Mouse (Mus musculus): Measurements from ENCODE around the gene Tgif1. TPM values are rescaled to one million over a fixed set of nuclear protein-coding genes. Genes with fewer than 3 reads are reported as not detected.
A peak's percentile ranks its signal among the peaks of the same experiment; 100 is the strongest.

Tgif1 gene
- polyA plus RNA-seq, 1 experiment from 2014 or later = 9.0 TPM

DNA sequence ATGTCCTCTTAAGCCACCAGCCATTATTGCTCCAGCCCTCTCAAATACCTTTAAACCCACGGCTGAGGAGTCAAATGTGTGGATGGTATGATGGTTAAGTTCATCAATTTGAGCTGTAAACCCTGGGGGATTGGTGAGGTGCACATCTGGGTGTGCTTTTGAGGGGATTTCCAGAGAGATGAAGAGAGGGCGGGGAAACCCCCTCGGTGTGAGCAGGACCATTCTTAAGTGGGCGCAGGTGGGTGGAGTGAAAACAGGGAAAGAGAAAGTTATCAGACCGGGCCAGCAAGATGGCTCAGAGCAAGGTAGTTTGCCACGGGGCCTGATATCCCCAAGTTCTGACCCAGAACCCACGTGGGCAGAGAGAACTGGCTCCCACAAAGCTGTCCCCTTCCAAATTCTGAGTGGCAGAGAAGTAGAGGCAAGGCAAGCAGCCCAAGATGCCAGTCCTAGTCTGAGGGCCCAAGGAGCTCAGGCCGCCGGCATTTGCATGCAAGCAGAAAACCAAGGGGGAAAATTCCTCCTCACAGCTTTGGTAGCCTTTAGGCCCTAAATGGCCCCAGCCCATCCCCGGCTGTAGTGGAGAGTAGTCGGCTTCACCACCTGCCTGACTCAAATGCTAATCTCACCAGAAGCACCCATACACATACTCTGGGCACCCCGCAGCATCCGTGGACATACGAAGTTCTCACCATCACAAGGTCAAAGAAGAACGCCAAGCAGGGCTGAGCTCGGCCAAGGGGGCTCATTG is 33.5 kb upstream of the Tgif1 start:
- no peaks in the 10 kb centered on the region for H3K36me3 ChIP-seq (ENCODE audit: control insufficient read depth, insufficient read depth)
- no peak overlapping the region for H3K4me2 ChIP-seq (ENCODE audit: low read depth, low read length)
- H3K4me3 ChIP-seq (ENCODE audit: low read depth, low read length) = no peak overlapping the region
- 68% methylated on average over 16 of the region's 16 CpGs for WGBS (ENCODE audit: insufficient replicate concordance)
- H3K4me1 ChIP-seq (ENCODE audit: control insufficient read depth, low read depth, low read length) = no peaks in the 10 kb centered on the region
- H3K9ac ChIP-seq (ENCODE audit: low read depth, low read length) = no peak overlapping the region
- H3K27ac ChIP-seq (ENCODE audit: low read length) = no peak overlapping the region
- H3K9me3 ChIP-seq (replicated peaks; ENCODE audit: control insufficient read depth, low read length) = no peaks in the 10 kb centered on the region
- H3K27me3 ChIP-seq (ENCODE audit: control insufficient read depth, insufficient read depth, low read depth, low read length) = no peaks in the 10 kb centered on the region
- ATAC-seq (ENCODE audit: low read depth) = no peak

DNA sequence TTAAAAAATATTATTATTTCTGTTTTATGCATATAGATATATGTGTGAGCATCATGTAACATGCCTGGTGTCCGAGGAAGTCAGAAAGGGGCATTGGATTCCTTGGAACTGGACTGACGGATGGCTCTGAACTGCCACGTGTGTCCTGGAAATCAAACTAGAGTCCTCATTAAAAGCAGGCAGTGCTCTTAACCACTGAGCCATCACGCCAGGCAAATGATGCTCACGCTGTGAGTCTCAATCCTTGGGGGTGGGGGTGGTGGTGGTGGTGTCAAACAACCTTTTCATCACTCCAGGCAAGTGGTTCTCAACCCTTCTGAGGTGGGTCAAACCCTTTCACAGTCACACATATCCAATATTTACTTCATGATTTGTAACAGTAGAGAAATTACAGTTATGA is 32.5 kb upstream of the Tgif1 start:
- Histone ChIP-seq H3K4me2 (ENCODE audit: low read depth, low read length) (no peak overlapping the region), H3K4me3 (ENCODE audit: low read depth, low read length) (no peak overlapping the region), H3K36me3 (ENCODE audit: control insufficient read depth, insufficient read depth) (no peaks in the 10 kb centered on the region), H3K27me3 (ENCODE audit: control insufficient read depth, insufficient read depth, low read depth, low read length) (no peaks in the 10 kb centered on the region), H3K9ac (ENCODE audit: low read depth, low read length) (no peak overlapping the region), H3K27ac (ENCODE audit: low read length) (no peak overlapping the region), H3K4me1 (ENCODE audit: control insufficient read depth, low read depth, low read length) (no peaks in the 10 kb centered on the region), H3K9me3 (replicated peaks; ENCODE audit: control insufficient read depth, low read length) (no peaks in the 10 kb centered on the region)
- ATAC-seq (ENCODE audit: low read depth) = no peak
- WGBS (ENCODE audit: insufficient replicate concordance) = 61% methylated on average over 5 of the region's 5 CpGs

DNA sequence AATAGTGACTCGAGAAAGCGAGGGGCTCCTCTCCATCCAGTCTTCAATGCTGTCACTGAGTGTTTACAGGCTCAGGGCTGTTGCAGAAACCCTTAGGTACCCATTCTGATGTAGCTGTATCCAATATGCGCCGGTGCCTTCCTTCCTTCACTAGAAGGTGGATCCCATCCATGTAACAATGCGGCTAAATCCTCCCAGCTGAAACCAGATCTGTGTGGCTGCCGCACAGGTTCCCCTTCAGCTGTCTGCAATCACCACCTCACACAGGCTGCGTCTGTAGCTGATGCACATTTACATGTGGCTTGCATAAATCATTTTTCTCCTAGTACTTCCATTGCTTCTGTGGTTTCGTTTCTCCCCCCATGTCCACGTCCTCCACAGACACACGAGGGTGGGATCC is 28.6 kb upstream of the Tgif1 start:
- 67% methylated on average over 10 of the region's 10 CpGs for WGBS (ENCODE audit: insufficient replicate concordance)
- H3K9me3 ChIP-seq (replicated peaks; ENCODE audit: control insufficient read depth, low read length) = no peaks in the 10 kb centered on the region
- H3K27ac ChIP-seq (ENCODE audit: low read length) = no peak overlapping the region
- no peak for ATAC-seq (ENCODE audit: low read depth)
- no peak overlapping the region for H3K4me3 ChIP-seq (ENCODE audit: low read depth, low read length)
- H3K4me2 ChIP-seq (ENCODE audit: low read depth, low read length) = no peak overlapping the region
- H3K36me3 ChIP-seq (ENCODE audit: control insufficient read depth, insufficient read depth) = no peaks in the 10 kb centered on the region
- no peaks in the 10 kb centered on the region for H3K27me3 ChIP-seq (ENCODE audit: control insufficient read depth, insufficient read depth, low read depth, low read length)
- H3K9ac ChIP-seq (ENCODE audit: low read depth, low read length) = no peak overlapping the region
- H3K4me1 ChIP-seq (ENCODE audit: control insufficient read depth, low read depth, low read length) = no peaks in the 10 kb centered on the region

DNA sequence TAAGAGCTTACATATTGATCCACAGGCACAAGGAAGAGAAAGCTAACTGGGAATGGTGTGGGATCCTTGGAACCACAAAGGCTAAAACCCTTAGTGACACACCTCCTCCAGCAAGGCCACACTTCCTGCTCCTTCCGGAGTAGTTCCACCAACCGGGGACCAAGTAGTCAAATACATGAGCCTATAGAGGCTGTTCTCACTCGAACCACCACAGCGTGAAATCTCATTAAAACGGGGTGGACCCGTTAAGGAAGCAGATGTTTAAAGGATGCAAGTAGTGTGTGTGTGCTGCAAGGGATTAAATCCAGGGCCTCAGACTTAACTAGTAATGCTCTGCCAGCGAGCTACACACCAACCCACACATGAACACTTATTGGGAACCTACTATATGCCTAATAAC is 27.8 kb upstream of the Tgif1 start:
- no peak for ATAC-seq (ENCODE audit: low read depth)
- Histone ChIP-seq H3K9ac (ENCODE audit: low read depth, low read length) (no peak overlapping the region), H3K36me3 (ENCODE audit: control insufficient read depth, insufficient read depth) (no peaks in the 10 kb centered on the region), H3K4me3 (ENCODE audit: low read depth, low read length) (no peak overlapping the region), H3K9me3 (replicated peaks; ENCODE audit: control insufficient read depth, low read length) (no peaks in the 10 kb centered on the region), H3K4me1 (ENCODE audit: control insufficient read depth, low read depth, low read length) (no peaks in the 10 kb centered on the region), H3K27me3 (ENCODE audit: control insufficient read depth, insufficient read depth, low read depth, low read length) (no peaks in the 10 kb centered on the region), H3K27ac (ENCODE audit: low read length) (no peak overlapping the region), H3K4me2 (ENCODE audit: low read depth, low read length) (no peak overlapping the region)
- WGBS (ENCODE audit: insufficient replicate concordance) = 64% methylated on average over 7 of the region's 7 CpGs

DNA sequence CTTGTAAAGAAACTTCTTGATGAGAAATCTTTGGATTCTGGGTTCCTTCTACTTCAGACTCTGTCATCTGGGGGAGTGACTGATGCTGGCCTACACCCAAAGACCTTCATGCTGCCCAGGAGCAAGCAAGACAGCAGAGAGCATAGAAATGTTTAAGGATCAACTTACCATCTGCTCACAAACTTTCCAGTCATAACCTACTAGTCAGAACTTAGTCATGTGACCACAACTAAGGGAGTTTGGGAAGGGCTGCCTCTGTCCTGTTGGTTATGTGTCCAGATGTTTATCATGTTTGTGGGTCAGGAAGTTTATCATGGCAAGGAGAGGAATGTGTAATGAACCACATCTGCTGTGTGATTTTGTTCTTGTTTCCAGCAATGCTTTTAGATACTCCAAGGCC is 24.9 kb upstream of the Tgif1 start:
- H3K9ac ChIP-seq (ENCODE audit: low read depth, low read length) = no peak overlapping the region
- no peak overlapping the region for H3K27ac ChIP-seq (ENCODE audit: low read length)
- H3K4me2 ChIP-seq (ENCODE audit: low read depth, low read length) = no peak overlapping the region
- no peak overlapping the region for H3K4me3 ChIP-seq (ENCODE audit: low read depth, low read length)
- H3K9me3 ChIP-seq (replicated peaks; ENCODE audit: control insufficient read depth, low read length) = no peaks in the 10 kb centered on the region
- H3K36me3 ChIP-seq (ENCODE audit: control insufficient read depth, insufficient read depth) = no peaks in the 10 kb centered on the region
- ATAC-seq (ENCODE audit: low read depth) = no peak
- no peaks in the 10 kb centered on the region for H3K4me1 ChIP-seq (ENCODE audit: control insufficient read depth, low read depth, low read length)
- no peaks in the 10 kb centered on the region for H3K27me3 ChIP-seq (ENCODE audit: control insufficient read depth, insufficient read depth, low read depth, low read length)

DNA sequence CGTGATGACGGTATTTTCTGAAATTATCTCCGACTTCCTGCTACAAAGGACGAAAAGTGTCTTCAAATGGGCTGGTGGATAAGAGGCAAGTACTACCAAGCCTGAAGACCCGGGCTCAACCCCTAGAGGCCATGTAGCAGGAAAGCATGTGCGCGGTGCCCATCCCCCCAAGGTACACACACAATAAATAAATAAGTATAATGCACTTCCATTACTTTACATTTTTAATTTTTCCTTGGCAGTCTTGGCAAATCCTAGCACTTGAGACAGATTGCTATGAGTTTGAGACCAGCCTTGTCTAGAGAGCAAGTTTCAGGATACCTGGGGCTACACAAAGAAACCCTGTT is 20.4 kb upstream of the Tgif1 start:
- ATAC-seq (ENCODE audit: low read depth) = no peak
- H3K27ac ChIP-seq (ENCODE audit: low read length) = no peak overlapping the region
- no peak overlapping the region for H3K9ac ChIP-seq (ENCODE audit: low read depth, low read length)
- 45% methylated on average over 7 of the region's 7 CpGs for WGBS (ENCODE audit: insufficient replicate concordance)
- H3K4me1 ChIP-seq (ENCODE audit: control insufficient read depth, low read depth, low read length) = no peaks in the 10 kb centered on the region; the same call in 1 of the 2 replicates
- no peaks in the 10 kb centered on the region for H3K9me3 ChIP-seq (replicated peaks; ENCODE audit: control insufficient read depth, low read length)
- H3K4me3 ChIP-seq (ENCODE audit: low read depth, low read length) = peak overlapping the region; percentile 37
- H3K36me3 ChIP-seq (ENCODE audit: control insufficient read depth, insufficient read depth) = no peaks in the 10 kb centered on the region
- peak overlapping the region; percentile 57 for H3K4me2 ChIP-seq (ENCODE audit: low read depth, low read length)
- no peaks in the 10 kb centered on the region for H3K27me3 ChIP-seq (ENCODE audit: control insufficient read depth, insufficient read depth, low read depth, low read length)

DNA sequence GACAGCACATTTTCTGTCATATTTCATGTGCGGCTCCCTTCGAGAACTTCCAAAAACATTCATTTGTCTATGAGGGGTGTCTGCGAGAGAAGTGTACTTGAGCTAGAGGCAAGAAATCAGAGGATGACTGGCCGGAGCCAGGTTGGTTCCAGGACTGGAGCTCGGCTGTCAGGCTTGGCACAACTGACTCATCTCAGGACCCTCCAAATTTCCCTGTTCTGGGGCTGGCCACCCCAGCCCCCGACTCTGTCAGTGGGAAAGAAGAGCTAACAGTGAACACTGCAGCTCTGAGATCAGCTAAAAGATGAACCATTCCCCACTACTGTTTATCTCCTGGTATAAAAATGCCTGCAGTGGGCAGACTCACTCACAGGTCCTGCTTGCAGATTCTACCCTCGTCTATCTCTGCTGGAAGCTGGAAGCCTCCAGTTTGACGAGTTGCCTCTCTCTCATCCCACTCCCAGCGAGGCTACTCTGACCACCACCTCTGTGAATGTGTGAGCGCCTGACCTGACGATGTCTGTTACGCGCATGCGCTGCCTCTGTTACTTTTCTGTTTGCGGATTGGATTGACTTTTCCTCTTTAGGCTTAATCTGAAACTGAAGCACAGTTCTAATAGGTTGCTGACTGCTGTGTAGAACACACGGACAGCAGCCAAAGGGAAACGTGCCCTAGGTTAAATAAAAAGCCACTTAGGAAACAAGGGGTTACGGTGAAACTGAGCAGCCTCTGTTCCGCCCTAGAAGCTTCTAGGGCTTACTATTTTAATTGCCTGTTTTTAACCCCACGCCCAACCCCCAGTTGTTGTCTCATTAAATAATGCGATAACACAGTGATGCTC is 19.8 kb upstream of the Tgif1 start:
- Histone ChIP-seq H3K4me2 (ENCODE audit: low read depth, low read length) (peak overlapping the region; percentile 57), H3K27ac (ENCODE audit: low read length) (no peak overlapping the region), H3K27me3 (ENCODE audit: control insufficient read depth, insufficient read depth, low read depth, low read length) (no peaks in the 10 kb centered on the region), H3K9me3 (replicated peaks; ENCODE audit: control insufficient read depth, low read length) (no peaks in the 10 kb centered on the region), H3K9ac (ENCODE audit: low read depth, low read length) (no peak overlapping the region), H3K36me3 (ENCODE audit: control insufficient read depth, insufficient read depth) (no peaks in the 10 kb centered on the region), H3K4me3 (ENCODE audit: low read depth, low read length) (peak overlapping the region; percentile 37), H3K4me1 (ENCODE audit: control insufficient read depth, low read depth, low read length) (no peaks in the 10 kb centered on the region; the same call in 1 of the 2 replicates)
- peak; percentile 56 for ATAC-seq (ENCODE audit: low read depth)
- 41% methylated on average over 21 of the region's 21 CpGs for WGBS (ENCODE audit: insufficient replicate concordance)

DNA sequence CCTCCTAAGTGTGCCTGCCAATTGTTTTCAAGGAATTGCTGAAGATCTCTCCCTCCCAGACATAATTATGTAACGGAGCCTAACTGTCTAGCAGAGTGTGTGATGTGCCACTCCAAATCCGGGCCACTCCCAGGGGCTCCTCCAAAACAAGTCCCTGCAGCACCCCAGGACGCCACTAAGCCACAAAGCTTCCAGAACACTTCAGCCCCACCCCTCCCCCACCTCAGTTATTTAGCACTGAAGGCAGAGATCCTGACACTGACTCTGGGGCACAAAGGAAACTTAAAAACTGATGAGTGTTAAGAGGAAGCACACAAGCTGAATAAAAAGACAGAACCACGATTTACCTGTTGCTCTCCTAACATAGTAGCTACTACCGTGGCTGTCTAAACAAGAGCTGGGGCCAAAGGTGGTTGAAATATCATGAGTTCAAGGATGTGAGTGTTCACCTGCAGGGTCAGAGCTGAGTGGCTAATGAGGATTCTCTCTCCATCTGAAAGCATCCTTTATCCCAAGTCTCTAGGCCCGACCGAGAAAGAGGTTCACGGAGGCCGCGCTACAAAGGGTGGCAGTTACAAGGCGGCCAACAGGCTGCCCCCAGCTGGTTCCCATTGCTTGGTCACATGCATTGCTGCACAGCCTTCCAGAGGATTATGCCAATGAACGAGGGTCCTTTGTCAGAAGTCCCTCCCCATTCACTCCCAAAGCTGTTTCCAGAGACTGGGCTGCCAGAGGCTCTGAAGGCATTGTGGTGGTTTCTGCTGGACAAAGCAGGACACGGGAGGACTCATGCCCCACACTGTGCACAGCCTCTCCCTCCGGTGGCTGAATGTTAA is 19.0 kb upstream of the Tgif1 start:
- H3K36me3 ChIP-seq (ENCODE audit: control insufficient read depth, insufficient read depth) = no peaks in the 10 kb centered on the region
- no peak for ATAC-seq (ENCODE audit: low read depth)
- H3K4me2 ChIP-seq (ENCODE audit: low read depth, low read length) = no peak overlapping the region
- H3K9ac ChIP-seq (ENCODE audit: low read depth, low read length) = no peak overlapping the region
- WGBS (ENCODE audit: insufficient replicate concordance) = 39% methylated on average over 14 of the region's 14 CpGs
- H3K4me3 ChIP-seq (ENCODE audit: low read depth, low read length) = no peak overlapping the region
- H3K9me3 ChIP-seq (replicated peaks; ENCODE audit: control insufficient read depth, low read length) = no peaks in the 10 kb centered on the region
- H3K4me1 ChIP-seq (ENCODE audit: control insufficient read depth, low read depth, low read length) = no peaks in the 10 kb centered on the region; the same call in 1 of the 2 replicates
- no peak overlapping the region for H3K27ac ChIP-seq (ENCODE audit: low read length)
- H3K27me3 ChIP-seq (ENCODE audit: control insufficient read depth, insufficient read depth, low read depth, low read length) = no peaks in the 10 kb centered on the region
